Mouse (Mus musculus) cerebellum, postnatal 10 days (tissue): Measurements from ENCODE around the gene Gsc.
A peak's percentile ranks its signal among the peaks of the same experiment; 100 is the strongest.
"Not testable (repeated sequence)": the region's sequence is repeated elsewhere in the genome, so short reads cannot be mapped to it uniquely, and the experiment has no call there.

Experiments used
- DNase-seq, 2 experiments: peaks; one replicate each; pipeline ENCODE4 v3.0.0; 2021; ENCODE audit warnings: mixed read lengths in 2 of 2

Gene Gsc

GRCm38 (mm10) chr12:104453002-104453401, 20.1 kb downstream of the Gsc start:
- DNase-seq = no peak

- DNase-seq = peak in 1 of 2 experiments; percentile 40
Measured at GRCm38 (mm10) chr12:104450257-104450656, 22.9 kb downstream of the Gsc start.

GRCm38 (mm10) chr12:104448099-104448498, 25.0 kb downstream of the Gsc start:
- peak; percentile 71 to 81 for DNase-seq

GRCm38 (mm10) chr12:104447056-104447455, 26.1 kb downstream of the Gsc start:
- DNase-seq = not testable (repeated sequence)

- no peak for DNase-seq
Measured at GRCm38 (mm10) chr12:104443716-104444115, 29.4 kb downstream of the Gsc start.

GRCm38 (mm10) chr12:104440087-104440760, 32.9 kb downstream of the Gsc start:
- peak; percentile 94 to 96 for DNase-seq

GRCm38 (mm10) chr12:104433951-104434735, 39.0 kb downstream of the Gsc start:
- DNase-seq = no peak

GRCm38 (mm10) chr12:104433214-104433613, 39.9 kb downstream of the Gsc start:
- DNase-seq = no peak

GRCm38 (mm10) chr12:104431359-104431758, 41.8 kb downstream of the Gsc start:
- DNase-seq = no peak

GRCm38 (mm10) chr12:104426915-104427314, 46.2 kb downstream of the Gsc start:
- peak; percentile 60 to 62 for DNase-seq

GRCm38 (mm10) chr12:104425591-104425990, 47.5 kb downstream of the Gsc start:
- DNase-seq = no peak

- DNase-seq = peak; percentile 37 to 38
Measured at GRCm38 (mm10) chr12:104422615-104423392, 50.3 kb downstream of the Gsc start.
